Comparison of ENCODE assay signal across 8 mouse cellular contexts in genomic region chr9:57759289-57759688, GRCm38 (mm10). TPM values are rescaled to one million over a fixed set of nuclear protein-coding genes. Genes with fewer than 3 reads are reported as not detected.
A peak's percentile ranks its signal among the peaks of the same experiment; 100 is the strongest.
DNase-seq lines count a peak whose midpoint lies in the region; TF ChIP-seq lines count a peak whose summit lies in the region.
"Had no signal": no experiment of that assay in that cellular context is flagged by ENCODE, and none has a peak within 500 bp of the region (broad histone marks: within the 10 kb centered on the region; RNA-seq: fewer than 3 reads in every experiment).

No protein-coding gene starts in this region.

- TF ChIP-seq POLR2A in ES-Bruce4 (IDR thresholded peaks at IDR 0.05; ENCODE audit: insufficient read depth, low read length), result no peak
- TF ChIP-seq POLR2A in cortical plate, adult 2 months (IDR thresholded peaks at IDR 0.05; ENCODE audit: extremely low read depth, insufficient read depth, low read length), result no peak
- no peak for TF ChIP-seq POLR2A in lung, adult 2 months (IDR thresholded peaks at IDR 0.05; ENCODE audit: borderline replicate concordance, extremely low read depth, low read depth, low read length)

- no peak overlapping the region for H3K27ac ChIP-seq in ES-Bruce4 (ENCODE audit: insufficient read depth, low read length)
- H3K27ac ChIP-seq in cortical plate, adult 2 months (ENCODE audit: insufficient read depth, low read length), result no peak overlapping the region
- H3K27ac ChIP-seq: macrophage had no signal

- DNase-seq in adipocyte (ENCODE audit: low spot score), result peak; percentile 83
- DNase-seq in heart, adult 9 months (ENCODE audit: low spot score in 2 of 2), result peak; percentile 64 to 72
- peak; percentile 89 to 93 for DNase-seq in kidney, postnatal 25 days
- peak; percentile 76 for DNase-seq in lung, adult 2 months
- DNase-seq in right cerebral cortex, postnatal 4 days, result peak; percentile 60

- H3K9ac ChIP-seq in ES-Bruce4 (ENCODE audit: low read depth, poor library complexity, severe bottlenecking), result no peak overlapping the region

- H3K36me3 ChIP-seq in ES-Bruce4 (ENCODE audit: control insufficient read depth, insufficient read depth, low read length, poor library complexity, severe bottlenecking), result peaks cover 30% of the 10 kb centered on the region

- H3K27me3 ChIP-seq in ES-Bruce4 (ENCODE audit: control insufficient read depth, insufficient read depth, low read length, poor library complexity, severe bottlenecking), result no peaks in the 10 kb centered on the region

- H3K4me3 ChIP-seq in ES-Bruce4 (ENCODE audit: low read depth, low read length), result no peak overlapping the region
- no peak overlapping the region for H3K4me3 ChIP-seq in cortical plate, adult 2 months (ENCODE audit: insufficient read depth, low read length)
- H3K4me3 ChIP-seq in lung, adult 2 months (replicated peaks; ENCODE audit: extremely low read depth, low read depth, low read length), result no peak overlapping the region

- peak; percentile 99 for TF ChIP-seq CTCF in ES-Bruce4 (IDR thresholded peaks at IDR 0.05; ENCODE audit: low read depth, low read length)
- peak; percentile 90 for TF ChIP-seq CTCF in cortical plate, adult 2 months (IDR thresholded peaks at IDR 0.05; ENCODE audit: extremely low read depth, insufficient read depth, low read length)
- peak; percentile 98 for TF ChIP-seq CTCF in lung, adult 2 months (IDR thresholded peaks at IDR 0.05; ENCODE audit: insufficient read depth, low read length)

- 9% methylated on average over 6 of the region's 6 CpGs for WGBS in lung, adult 2 months

- H3K9me3 ChIP-seq in ES-Bruce4 (replicated peaks; ENCODE audit: control insufficient read depth, insufficient read depth, low read length, poor library complexity, severe bottlenecking), result no peaks in the 10 kb centered on the region

- peaks cover 2% of the 10 kb centered on the region for H3K4me1 ChIP-seq in ES-Bruce4 (ENCODE audit: control insufficient read depth, insufficient read depth, low read length)
- H3K4me1 ChIP-seq in cortical plate, adult 2 months (ENCODE audit: control insufficient read depth, insufficient read depth, low read length), result peaks cover 5% of the 10 kb centered on the region
- peaks cover 32% of the 10 kb centered on the region for H3K4me1 ChIP-seq in lung, adult 2 months (ENCODE audit: control insufficient read depth, insufficient read depth, low read length)

- TF ChIP-seq EP300 in ES-Bruce4 (IDR thresholded peaks at IDR 0.05; ENCODE audit: insufficient read depth, low read depth, low read length), result no peak

RNA-seq across cellular contexts. Expression of gene Clk3, which starts 6.4 kb away (rescaled TPM):
- 71.2 and 77.7 TPM in 2 replicates for polyA plus RNA-seq in ES-Bruce4 (2011; ENCODE audit: insufficient read depth, insufficient read length, low read depth, missing spikeins)
- polyA plus RNA-seq in cortical plate, adult 2 months (2012; rRNA removed), result 160 and 166 TPM in 2 replicates
- polyA plus RNA-seq in lung, adult 2 months (2012; rRNA removed), result 95.5 and 159 TPM in 2 replicates

RNA-seq across cellular contexts. Expression of gene Edc3, which starts 50.9 kb away (rescaled TPM):
- polyA plus RNA-seq in ES-Bruce4 (2011; ENCODE audit: insufficient read depth, insufficient read length, low read depth, missing spikeins), result 22.0 and 26.3 TPM in 2 replicates
- polyA plus RNA-seq in cortical plate, adult 2 months (2012; rRNA removed), result 12.2 and 13.2 TPM in 2 replicates
- polyA plus RNA-seq in lung, adult 2 months (2012; rRNA removed), result 17.6 and 19.4 TPM in 2 replicates
